19 mouse cellular contexts compared by ENCODE assay signal in the genomic region with DNA sequence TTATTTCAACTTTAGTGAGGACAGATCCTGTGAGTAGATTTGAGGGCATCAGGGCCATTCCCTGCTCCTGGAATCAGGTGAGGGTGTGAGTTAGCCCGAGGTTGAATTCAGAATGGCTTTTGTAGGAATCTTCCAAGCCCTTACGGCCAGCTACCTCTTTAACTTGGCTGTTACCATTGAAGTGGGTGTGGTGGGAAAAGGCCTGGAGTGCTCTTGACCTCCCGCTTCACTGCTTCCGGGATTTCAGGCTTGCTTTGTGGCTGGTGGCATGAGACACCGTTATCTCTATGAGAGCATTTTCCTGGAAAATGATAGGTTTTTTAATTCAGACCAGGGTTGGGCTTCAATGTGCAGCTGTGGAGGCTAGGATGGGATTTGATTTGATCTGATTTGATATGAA. TPM values are rescaled to one million over a fixed set of nuclear protein-coding genes. Genes with fewer than 3 reads are reported as not detected.
DNase-seq lines count a peak whose midpoint lies in the region; ATAC-seq and TF ChIP-seq lines count a peak whose summit lies in the region.
"Had no signal": no experiment of that assay in that cellular context is flagged by ENCODE, and none has a peak within 500 bp of the region (broad histone marks: within the 10 kb centered on the region; RNA-seq: fewer than 3 reads in every experiment).

No protein-coding gene starts in this region.

- no peak for TF ChIP-seq POLR2A in lung, adult 2 months (IDR thresholded peaks at IDR 0.05; ENCODE audit: borderline replicate concordance, extremely low read depth, low read depth, low read length)

- no peaks in the 10 kb centered on the region for H3K9me3 ChIP-seq in midbrain, postnatal 0 days (ENCODE audit: low read length)
- H3K9me3 ChIP-seq: embryonic facial prominence, embryonic 10.5 days; embryonic facial prominence, embryonic 12.5 days; forebrain, embryonic 13.5 days; forebrain, embryonic 15.5 days had no signal

- H3K4me2 ChIP-seq in midbrain, postnatal 0 days (ENCODE audit: low read depth, low read length, poor library complexity, severe bottlenecking) = no peak overlapping the region
- H3K4me2 ChIP-seq: embryonic facial prominence, embryonic 12.5 days; forebrain, embryonic 13.5 days; forebrain, embryonic 15.5 days had no signal

- WGBS in lung, adult 2 months = 82% methylated on average over 5 of the region's 5 CpGs
- WGBS in midbrain, postnatal 0 days = 93% methylated on average over 5 of the region's 5 CpGs

- ATAC-seq in midbrain, postnatal 0 days (ENCODE audit: low FRiP score) = no peak
- ATAC-seq: forebrain, embryonic 13.5 days; forebrain, embryonic 15.5 days had no signal

- H3K9ac ChIP-seq in midbrain, postnatal 0 days (replicated peaks; ENCODE audit: low read length, poor library complexity, severe bottlenecking) = no peak overlapping the region
- H3K9ac ChIP-seq: embryonic facial prominence, embryonic 12.5 days; forebrain, embryonic 13.5 days; forebrain, embryonic 15.5 days had no signal

- H3K27me3 ChIP-seq in midbrain, postnatal 0 days (ENCODE audit: insufficient read depth, low read length) = no peaks in the 10 kb centered on the region
- H3K27me3 ChIP-seq: embryonic facial prominence, embryonic 12.5 days; forebrain, embryonic 13.5 days; forebrain, embryonic 15.5 days had no signal

- H3K36me3 ChIP-seq in midbrain, postnatal 0 days (ENCODE audit: insufficient read depth, low read length) = peaks cover 86% of the 10 kb centered on the region

- H3K4me3 ChIP-seq in lung, adult 2 months (replicated peaks; ENCODE audit: extremely low read depth, low read depth, low read length) = no peak overlapping the region
- no peak overlapping the region for H3K4me3 ChIP-seq in midbrain, postnatal 0 days (ENCODE audit: low read depth, low read length)
- H3K4me3 ChIP-seq: embryonic facial prominence, embryonic 10.5 days; embryonic facial prominence, embryonic 12.5 days; forebrain, embryonic 13.5 days; forebrain, embryonic 15.5 days had no signal

- TF ChIP-seq CTCF in lung, adult 2 months (IDR thresholded peaks at IDR 0.05; ENCODE audit: insufficient read depth, low read length) = no peak
- TF ChIP-seq CTCF in midbrain, postnatal 0 days (IDR thresholded peaks at IDR 0.05) = no peak

- no peaks in the 10 kb centered on the region for H3K4me1 ChIP-seq in lung, adult 2 months (ENCODE audit: control insufficient read depth, insufficient read depth, low read length)
- no peaks in the 10 kb centered on the region for H3K4me1 ChIP-seq in midbrain, postnatal 0 days (ENCODE audit: insufficient read depth, low read length)
- H3K4me1 ChIP-seq: embryonic facial prominence, embryonic 10.5 days; embryonic facial prominence, embryonic 12.5 days; forebrain, embryonic 13.5 days; forebrain, embryonic 15.5 days had no signal

- no peak overlapping the region for H3K27ac ChIP-seq in midbrain, postnatal 0 days (ENCODE audit: low read depth, low read length)
- H3K27ac ChIP-seq: embryonic facial prominence, embryonic 10.5 days; embryonic facial prominence, embryonic 12.5 days; forebrain, embryonic 13.5 days; forebrain, embryonic 15.5 days had no signal

- DNase-seq in lung, adult 2 months = peak; percentile 33
- DNase-seq in lung, postnatal 10 days = peak; percentile 18
- peak; percentile 40 for DNase-seq in lung, postnatal 25 days (ENCODE audit: low spot score)
- DNase-seq in lung, postnatal 4 days = peak; percentile 20 to 48
- DNase-seq in urinary bladder, postnatal 25 days (ENCODE audit: low spot score) = no peak
- DNase-seq in midbrain, postnatal 0 days (ENCODE audit: low spot score) = no peak
- DNase-seq in right cerebral cortex, postnatal 14 days = no peak
- DNase-seq: adrenal gland, adult 2 months; adrenal gland, postnatal 10 days; adrenal gland, postnatal 25 days; cerebellum, adult 11 months; cerebellum, adult 18-20 months; cerebellum, adult 9-10 months; cerebellum, postnatal 10 days; cerebellum, postnatal 25 days had no signal

RNA-seq across cellular contexts. Expression of gene Pitrm1, which starts 17.6 kb away (rescaled TPM):
- 16.7 and 24.6 TPM in 2 replicates for polyA plus RNA-seq in lung, adult 2 months (2012; rRNA removed)
- 39.4 and 47.8 TPM in 2 replicates for total RNA-seq in midbrain, postnatal 0 days (2014; rRNA removed)
- 31.7 and 35.2 TPM in 2 replicates for polyA plus RNA-seq in midbrain, postnatal 0 days (2015; fragmentation: Nextera tagmentation; extraction: Ambion mirVana)

Comparison
In these comparisons a context has a peak if more than half of its experiments do, and no peak if none do; other contexts are left out.
1. DNase-seq: peak in lung, adult 2 months (single experiment), lung, postnatal 10 days (single experiment), lung, postnatal 25 days (single experiment) and lung, postnatal 4 days (2 of 2); none in urinary bladder, postnatal 25 days (single experiment), midbrain, postnatal 0 days (single experiment) and right cerebral cortex, postnatal 14 days (single experiment).